Mouse (Mus musculus): ENCODE measurements around the gene Ptrhd1.

DNA sequence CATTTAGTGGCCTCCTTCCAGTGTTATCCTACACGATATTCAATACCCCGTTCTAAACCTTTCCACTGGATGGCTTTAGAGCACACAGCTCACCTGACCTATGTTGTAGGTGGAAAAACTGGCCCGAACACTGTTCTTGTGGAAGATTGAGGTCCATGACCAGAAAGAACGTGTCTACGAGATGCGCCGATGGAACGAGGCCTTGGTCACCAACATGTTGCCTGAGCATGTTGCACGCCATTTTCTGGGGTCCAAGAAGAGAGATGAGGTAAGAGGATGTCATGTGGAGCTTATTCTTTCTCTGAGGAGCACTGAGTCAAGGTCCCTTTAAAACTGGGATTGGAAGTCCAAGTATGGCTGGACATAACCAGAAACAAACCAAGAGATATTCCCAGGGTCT lies 24.6 kb upstream of the Ptrhd1 start:
- TF ChIP-seq CTCF (IDR thresholded peaks at IDR 0.05; ENCODE audit: low read depth, low read length) (no peak), POLR2A (IDR thresholded peaks at IDR 0.05; ENCODE audit: extremely low read depth, insufficient read depth, low read length) (no peak)

All from liver, adult 2 months (tissue).